Mouse (Mus musculus) forebrain, embryonic 16.5 days (tissue): ENCODE results near the gene Mpv17. TPM values are rescaled to one million over a fixed set of nuclear protein-coding genes. Genes with fewer than 3 reads are reported as not detected.

Experiments used
- ATAC-seq: fragments of 200-750 bp; cut with Nextera tagmentation; 2 replicates; pipeline ENCODE4 v1.8.0; 2017; ENCODE audit warnings: mild to moderate bottlenecking, moderate library complexity
- H3K27ac ChIP-seq: fragments of 300-500 bp; sonication (generic); 2 replicates; pipeline ENCODE4 v1.5.1; 2014; ENCODE audit warnings: low read length, control low read depth
- H3K27me3 ChIP-seq: fragments of 300-500 bp; sonication (generic); replicated peaks from 2 replicates; pipeline ENCODE4 v1.6.1; 2014; ENCODE audit warnings: low read length; ENCODE audit not compliant: control insufficient read depth, insufficient read depth
- H3K36me3 ChIP-seq: fragments of 300-500 bp; sonication (generic); 2 replicates; pipeline ENCODE4 v1.6.1; 2014; ENCODE audit not compliant: control insufficient read depth, insufficient read depth
- H3K4me1 ChIP-seq: fragments of 300-500 bp; sonication (generic); replicated peaks from 2 replicates; pipeline ENCODE4 v1.6.1; 2014; ENCODE audit warnings: low read length; ENCODE audit not compliant: control insufficient read depth, insufficient read depth
- H3K4me2 ChIP-seq: fragments of 300-500 bp; sonication (generic); 2 replicates; pipeline ENCODE4 v1.6.1; 2014; ENCODE audit warnings: mild to moderate bottlenecking, low read length, control low read depth
- H3K4me3 ChIP-seq: fragments of 300-500 bp; sonication (generic); replicated peaks from 2 replicates; pipeline ENCODE4 v1.5.1; 2014; ENCODE audit warnings: mild to moderate bottlenecking, low read length, control low read depth
- H3K9ac ChIP-seq: fragments of 300-500 bp; sonication (generic); replicated peaks from 2 replicates; pipeline ENCODE4 v1.6.1; 2014; ENCODE audit warnings: low read depth, low read length, control low read depth
- H3K9me3 ChIP-seq: fragments of 300-500 bp; sonication (generic); 2 replicates; pipeline ENCODE4 v1.6.1; 2016; ENCODE audit warnings: low read length; ENCODE audit not compliant: control insufficient read depth
- WGBS: fragments of 180-500 bp; shearing (Covaris S2); extraction: QIAGEN DNeasy Blood & Tissue Kit; methylation state at CpG from one replicate; pipeline ENCODE4 v1.1.7; 2014; 5-methylcytosine and 5-hydroxymethylcytosine counted together
- polyA plus RNA-seq: library from polyadenylated mRNA; unstranded; fragments of >200 nt; fragmentation: Nextera tagmentation; extraction: Ambion mirVana; gene quantifications from 2 replicates; pipeline ENCODE4 v1.2.1, GENCODE M21; 2015

Gene Mpv17
- polyA plus RNA-seq, 1 experiment from 2014 or later = 50.1 TPM

DNA sequence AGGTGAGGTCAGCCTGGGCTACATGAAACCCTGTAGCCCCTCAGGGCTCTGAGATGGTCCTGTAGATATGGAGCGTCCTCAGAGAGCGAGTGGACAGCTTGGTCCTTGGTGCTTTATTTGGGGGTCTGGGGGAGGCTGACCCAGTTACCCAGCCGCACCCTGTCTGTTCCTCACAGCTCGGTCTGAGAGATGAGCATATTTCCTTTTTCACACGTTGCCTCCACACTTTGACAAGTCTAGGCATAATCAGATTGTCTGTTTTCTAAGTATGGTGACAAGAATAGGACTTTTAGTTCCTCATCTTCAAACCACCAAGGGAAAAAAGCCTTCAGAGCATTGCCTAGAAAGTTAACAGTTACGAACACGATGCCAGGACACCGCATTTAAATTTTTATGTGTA lies 32.9 kb downstream of the Mpv17 start:
- no peaks in the 10 kb centered on the region for H3K9me3 ChIP-seq
- WGBS = 87% methylated on average over 8 of the region's 8 CpGs
- H3K4me1 ChIP-seq = no peaks in the 10 kb centered on the region
- H3K4me3 ChIP-seq = no peak overlapping the region
- H3K27ac ChIP-seq = no peak overlapping the region
- H3K36me3 ChIP-seq = no peaks in the 10 kb centered on the region
- H3K27me3 ChIP-seq = no peaks in the 10 kb centered on the region
- ATAC-seq = no peak
- H3K4me2 ChIP-seq = no peak overlapping the region
- no peak overlapping the region for H3K9ac ChIP-seq

- Histone ChIP-seq H3K9ac (no peak overlapping the region), H3K4me1 (no peaks in the 10 kb centered on the region), H3K4me3 (no peak overlapping the region), H3K27ac (no peak overlapping the region), H3K36me3 (no peaks in the 10 kb centered on the region), H3K9me3 (no peaks in the 10 kb centered on the region), H3K27me3 (no peaks in the 10 kb centered on the region), H3K4me2 (no peak overlapping the region)
- ATAC-seq = no peak
- WGBS = 29% methylated on average over 10 of the region's 10 CpGs
Measured at GRCm38 (mm10) chr5:31116912-31117311, 37.1 kb downstream of the Mpv17 start.

DNA sequence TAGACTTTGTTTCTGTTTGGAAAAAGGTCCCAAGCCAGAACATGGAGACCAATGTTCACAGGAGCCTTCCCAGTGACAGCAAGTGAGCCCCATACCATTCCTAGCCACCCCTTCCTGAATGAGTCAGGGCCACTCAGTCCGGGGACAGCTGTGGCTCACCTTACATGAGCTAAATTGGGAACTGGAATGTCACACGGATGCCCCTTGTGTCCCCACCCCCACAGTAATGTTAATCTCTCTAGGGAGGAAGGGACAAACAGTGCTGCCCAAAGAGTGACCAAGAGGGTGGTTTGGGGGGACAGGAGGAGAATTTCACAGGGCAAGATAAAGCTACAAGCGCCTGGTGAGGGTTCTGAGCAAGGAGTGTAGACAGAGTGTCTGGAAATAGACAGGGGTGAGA lies 37.7 kb downstream of the Mpv17 start, which contains the start of gene Trim54:
Trim54 (plus strand) TSS at position 359 of the 400 bp plus-strand sequence.
- no peak for ATAC-seq
- Histone ChIP-seq H3K27me3 (no peaks in the 10 kb centered on the region), H3K4me1 (no peaks in the 10 kb centered on the region), H3K9me3 (no peaks in the 10 kb centered on the region), H3K9ac (no peak within 1 kb of the TSS), H3K4me3 (no peak within 1 kb of the TSS), H3K4me2 (no peak within 1 kb of the TSS), H3K36me3 (no peaks in the 10 kb centered on the region), H3K27ac (no peak within 1 kb of the TSS)
- 48% methylated on average over 3 of the region's 3 CpGs for WGBS

DNA sequence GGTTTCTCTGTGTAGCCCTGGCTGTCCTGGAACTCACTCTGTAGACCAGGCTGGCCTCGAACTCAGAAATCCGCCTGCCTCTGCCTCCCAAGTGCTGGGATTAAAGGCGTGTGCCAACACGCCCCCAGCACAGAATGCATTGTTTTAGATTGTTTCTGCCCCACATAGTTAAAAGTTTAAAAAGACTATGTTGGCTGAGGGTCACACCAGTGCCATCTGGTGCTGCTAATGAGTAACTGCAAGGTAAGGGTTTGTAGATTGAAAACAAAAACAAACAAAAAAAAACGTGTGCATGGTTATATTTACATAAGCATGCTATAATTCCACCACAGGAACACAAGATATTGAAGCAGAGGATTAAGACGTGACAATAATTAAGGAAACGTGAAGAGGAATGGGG lies 43.3 kb downstream of the Mpv17 start:
- Histone ChIP-seq H3K4me2 (no peak overlapping the region), H3K27ac (no peak overlapping the region), H3K4me1 (no peaks in the 10 kb centered on the region), H3K36me3 (no peaks in the 10 kb centered on the region), H3K9me3 (no peaks in the 10 kb centered on the region), H3K27me3 (no peaks in the 10 kb centered on the region), H3K4me3 (no peak overlapping the region), H3K9ac (no peak overlapping the region)
- 36% methylated on average over 7 of the region's 7 CpGs for WGBS
- ATAC-seq = no peak

DNA sequence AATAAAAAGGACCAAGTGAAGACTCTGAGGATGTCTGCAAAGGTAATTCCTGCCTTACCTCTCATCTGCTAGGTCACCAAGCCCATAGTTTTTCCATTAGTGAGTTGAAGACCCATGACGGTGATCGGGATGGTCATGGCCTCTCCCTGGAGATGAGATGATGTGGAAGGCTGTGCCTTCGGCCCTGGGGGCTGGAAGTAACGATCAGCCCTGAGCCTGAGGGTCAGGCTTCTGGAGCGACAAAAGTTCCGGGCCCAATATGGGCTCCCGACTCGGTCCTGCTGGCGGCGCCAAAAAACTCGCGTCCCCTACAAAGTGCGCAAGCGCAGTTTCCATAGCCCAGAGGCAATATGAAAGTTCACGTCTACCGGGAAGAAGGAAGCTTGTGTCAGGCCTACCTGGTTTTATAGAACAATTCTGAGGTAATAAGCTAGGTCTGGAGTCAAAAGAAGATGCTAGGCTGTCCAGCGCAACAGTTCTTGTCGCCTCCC lies 46.0 kb downstream of the Mpv17 start, which contains the start of gene Slc30a3:
Slc30a3 (minus strand) TSS at position 238 of the 491 bp plus-strand sequence.
- Histone ChIP-seq H3K27ac (no peak within 1 kb of the TSS), H3K36me3 (no peaks in the 10 kb centered on the region), H3K4me3 (no peak within 1 kb of the TSS), H3K9me3 (no peaks in the 10 kb centered on the region), H3K4me2 (no peak within 1 kb of the TSS), H3K9ac (no peak within 1 kb of the TSS), H3K4me1 (no peaks in the 10 kb centered on the region), H3K27me3 (no peaks in the 10 kb centered on the region)
- ATAC-seq = no peak
- 94% methylated on average over 18 of the region's 18 CpGs for WGBS

DNA sequence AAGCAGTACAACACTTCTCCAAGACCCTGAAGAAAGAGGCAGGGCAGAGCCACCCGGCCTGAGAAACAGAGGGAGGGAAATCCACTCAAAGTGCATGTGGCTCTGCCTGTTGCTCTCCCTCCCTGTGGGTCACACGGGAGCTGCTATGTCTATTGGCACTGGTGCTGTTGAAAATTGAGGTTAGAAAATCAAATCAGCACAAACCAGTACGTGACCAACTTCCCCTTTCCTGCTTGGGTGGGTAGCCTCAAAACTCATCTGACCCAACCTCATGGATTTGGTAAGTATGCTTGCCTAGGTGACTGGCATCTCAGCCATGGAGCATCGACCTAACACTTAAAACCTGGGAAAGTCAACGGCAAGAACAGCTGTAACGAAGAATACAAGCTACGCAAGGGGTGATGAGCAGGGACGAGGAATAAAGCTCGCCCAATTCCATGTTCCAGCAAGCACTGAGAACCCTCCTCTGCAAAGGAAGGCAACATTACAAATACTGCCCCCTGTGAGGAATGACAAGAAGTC lies 48.2 kb downstream of the Mpv17 start, which contains the start of gene Dnajc5g:
Dnajc5g (plus strand) TSS at position 472 of the 522 bp plus-strand sequence.
- Histone ChIP-seq H3K4me3 (no peak within 1 kb of the TSS), H3K27me3 (no peaks in the 10 kb centered on the region), H3K9ac (no peak within 1 kb of the TSS), H3K4me2 (no peak within 1 kb of the TSS), H3K9me3 (no peaks in the 10 kb centered on the region), H3K27ac (no peak within 1 kb of the TSS), H3K4me1 (no peaks in the 10 kb centered on the region), H3K36me3 (no peaks in the 10 kb centered on the region)
- 87% methylated on average over 9 of the region's 9 CpGs for WGBS
- no peak for ATAC-seq

DNA sequence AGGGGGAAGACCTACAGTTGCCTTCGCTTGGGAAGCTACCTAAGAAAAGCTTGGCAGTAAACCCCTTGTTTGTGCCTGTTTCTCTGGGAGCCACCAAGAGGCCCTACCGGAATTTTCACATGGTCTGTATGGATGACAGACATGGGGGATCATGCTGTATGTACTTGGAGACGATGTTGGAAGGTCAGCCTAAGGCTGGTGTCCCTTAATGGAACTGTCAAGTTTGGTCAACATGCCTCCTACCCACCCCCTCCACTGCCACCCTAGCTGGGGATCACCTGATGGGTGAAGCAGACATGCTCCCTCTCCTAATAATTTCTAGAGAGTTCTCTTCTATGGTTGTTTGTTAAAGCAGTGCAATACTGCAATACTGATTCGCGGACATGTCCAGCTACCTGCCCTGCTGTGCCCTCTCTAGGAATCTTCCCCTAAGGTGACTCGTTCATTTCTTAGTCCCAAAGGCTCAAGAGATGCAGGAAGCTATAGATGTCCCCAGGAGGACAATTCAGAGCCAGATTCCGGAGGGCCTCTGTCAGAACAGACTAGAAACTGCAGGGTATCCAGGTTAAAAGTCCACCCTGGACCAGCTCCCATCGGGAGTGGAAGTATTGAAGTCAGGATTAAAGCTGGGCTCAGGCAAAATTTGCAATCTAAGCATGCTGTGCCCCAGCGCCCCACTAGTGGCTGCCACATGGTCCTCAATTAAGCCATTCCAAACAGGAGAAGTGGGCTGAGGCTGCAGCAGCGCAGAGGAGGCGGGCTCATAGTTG lies 58.2 kb downstream of the Mpv17 start:
- peaks cover 67% of the 10 kb centered on the region for H3K27me3 ChIP-seq
- 17% methylated on average over 11 of the region's 11 CpGs for WGBS
- H3K4me1 ChIP-seq = peaks cover 32% of the 10 kb centered on the region
- no peak for ATAC-seq
- H3K9me3 ChIP-seq = no peaks in the 10 kb centered on the region
- H3K27ac ChIP-seq = no peak overlapping the region
- no peak overlapping the region for H3K9ac ChIP-seq
- peak overlapping the region; percentile 45; the same call in 1 of the 2 replicates for H3K4me3 ChIP-seq
- no peaks in the 10 kb centered on the region for H3K36me3 ChIP-seq
- no peak overlapping the region; the same call in 1 of the 2 replicates for H3K4me2 ChIP-seq

GRCm38 (mm10) chr5:31094799-31095691 lies 59.0 kb downstream of the Mpv17 start:
- no peaks in the 10 kb centered on the region for H3K36me3 ChIP-seq
- H3K9ac ChIP-seq = no peak overlapping the region
- WGBS = under 1% methylated on average over 58 of the region's 59 CpGs
- H3K4me3 ChIP-seq = peak overlapping the region; percentile 45
- peaks cover 73% of the 10 kb centered on the region for H3K27me3 ChIP-seq
- H3K4me2 ChIP-seq = peak overlapping the region; percentile 41
- ATAC-seq = 0 out of 2 replicates have a peak, but pooled peaks have one; percentile 22
- H3K9me3 ChIP-seq = no peaks in the 10 kb centered on the region
- H3K4me1 ChIP-seq = peaks cover 32% of the 10 kb centered on the region
- no peak overlapping the region for H3K27ac ChIP-seq
